Mouse (Mus musculus): ENCODE data around the gene Mkrn2. TPM values are rescaled to one million over a fixed set of nuclear protein-coding genes. Genes with fewer than 3 reads are reported as not detected.

Mkrn2 gene
- total and polyA plus RNA-seq, 3 experiments, result 13.1 to 38.1 TPM; not detected in 1

DNA sequence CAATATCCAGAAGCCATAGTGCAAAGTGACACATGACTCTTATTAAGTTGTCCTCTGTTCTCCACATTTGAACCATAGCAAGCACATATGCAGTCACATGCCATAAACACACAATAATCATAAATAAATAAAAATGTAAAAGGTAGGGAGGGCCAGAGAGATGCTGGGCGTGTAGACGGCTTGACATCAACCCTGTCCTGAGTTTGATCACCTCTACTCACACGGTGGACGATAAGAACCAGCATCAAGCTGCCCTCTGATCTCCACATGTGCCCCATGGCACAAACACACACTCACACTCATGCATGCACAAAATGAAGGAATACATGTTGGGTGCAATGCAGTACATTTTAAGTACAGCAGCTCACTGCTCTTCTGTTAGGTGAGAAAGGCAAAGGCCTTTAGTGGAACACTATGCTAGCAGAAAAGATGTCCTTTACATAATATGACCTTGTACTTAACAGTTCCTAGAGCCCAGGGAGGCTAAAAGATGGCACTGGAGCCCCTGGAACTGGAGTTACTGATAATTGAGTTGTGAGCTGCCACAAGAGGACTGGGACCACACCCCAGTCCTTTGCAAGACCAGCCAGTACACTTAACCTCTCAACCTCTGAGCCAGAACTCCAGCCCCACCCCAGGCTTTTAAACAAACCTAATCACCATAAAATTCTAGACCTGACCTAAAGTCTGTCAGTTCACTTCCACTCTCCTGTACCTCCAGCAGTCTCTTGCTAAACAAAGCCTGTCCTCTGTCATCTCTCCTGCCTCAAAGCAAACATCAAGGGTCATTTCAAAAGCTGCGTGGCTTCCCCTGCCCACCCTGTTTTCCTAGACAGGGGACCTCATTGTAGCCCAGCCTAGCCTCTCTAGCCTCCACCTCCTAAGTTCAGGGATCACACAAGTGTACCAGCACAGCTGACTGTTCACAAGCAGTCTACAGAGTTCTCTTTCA lies 49.0 kb downstream of the Mkrn2 start:
- H3K27ac ChIP-seq (ENCODE audit: control insufficient read depth, low read depth, low read length), result peak overlapping the region; percentile 46
- DNase-seq (ENCODE audit: low read depth, low spot score), result peak; percentile 71

DNA sequence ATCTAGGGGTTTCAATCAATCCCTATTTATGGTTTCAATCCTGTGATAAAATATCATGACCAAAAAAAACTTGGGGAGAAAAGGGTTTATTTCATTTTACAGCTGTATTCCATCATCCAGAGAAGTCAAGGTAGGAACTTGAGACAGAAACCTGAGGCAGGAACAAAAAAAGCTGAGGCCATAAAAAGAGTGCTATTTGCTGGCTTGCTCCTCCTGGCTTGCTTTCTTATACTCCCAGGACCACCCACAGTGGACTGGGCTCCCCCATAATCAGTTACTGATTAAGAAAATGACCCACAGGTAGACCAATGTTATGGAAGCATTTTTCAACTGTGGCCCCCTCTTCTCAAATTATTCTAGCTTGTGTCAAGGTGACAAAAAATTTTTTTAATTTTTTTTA lies 50.0 kb downstream of the Mkrn2 start:
- Histone ChIP-seq H3K4me1 (ENCODE audit: control insufficient read depth in 1 of 2, insufficient read depth in 2 of 2, low read length in 2 of 2) (peaks cover 41 to 45% of the 10 kb centered on the region in 2 experiments), H3K27ac (ENCODE audit: control insufficient read depth, low read depth, low read length) (no peak overlapping the region), H3K27me3 (ENCODE audit: control insufficient read depth in 1 of 2, insufficient read depth in 2 of 2, low read length in 2 of 2) (no peaks in the 10 kb centered on the region), H3K4me3 (ENCODE audit: control insufficient read depth in 1 of 2, insufficient read depth in 1 of 2, low read depth in 2 of 2, low read length in 2 of 2) (no peak overlapping the region), H3K9ac (ENCODE audit: control insufficient read depth, low read depth, low read length, poor library complexity, severe bottlenecking) (no peak overlapping the region), H3K9me3 (replicated peaks; ENCODE audit: insufficient read depth, low read length) (no peaks in the 10 kb centered on the region), H3K79me2 (ENCODE audit: control insufficient read depth, insufficient read depth, low read length, poor library complexity) (peaks cover 68% of the 10 kb centered on the region), H3K36me3 (ENCODE audit: control insufficient read depth in 1 of 2, insufficient read depth in 2 of 2, low read length in 2 of 2) (peaks cover 0 to 59% of the 10 kb centered on the region in 2 experiments; a peak in 3 of 4 replicates)
- TF ChIP-seq RCOR1 (IDR thresholded peaks at IDR 0.05; ENCODE audit: low read depth, low read length) (no peak), SMC3 (IDR thresholded peaks at IDR 0.05; ENCODE audit: low read depth, low read length) (no peak), TAL1 (IDR thresholded peaks at IDR 0.05; ENCODE audit: low read length) (no peak), CHD2 (IDR thresholded peaks at IDR 0.05; ENCODE audit: low read length) (no peak), ZMIZ1 (IDR thresholded peaks at IDR 0.05; ENCODE audit: low read depth, low read length) (no peak)
- no peak for DNase-seq (ENCODE audit: low read depth, low spot score)

More for the DNA sequence above, 49.0 kb downstream of the Mkrn2 start:
- Histone ChIP-seq H3K4me1 (ENCODE audit: control insufficient read depth in 1 of 2, insufficient read depth in 2 of 2, low read length in 2 of 2) (peaks cover 41 to 44% of the 10 kb centered on the region in 2 experiments), H3K27me3 (ENCODE audit: control insufficient read depth in 1 of 2, insufficient read depth in 2 of 2, low read length in 2 of 2) (no peaks in the 10 kb centered on the region), H3K4me3 (ENCODE audit: control insufficient read depth in 1 of 2, insufficient read depth in 1 of 2, low read depth in 2 of 2, low read length in 2 of 2) (peak overlapping the region in 1 of 2 experiments; percentile 62; a peak in 2 of 4 replicates), H3K9ac (ENCODE audit: control insufficient read depth, low read depth, low read length, poor library complexity, severe bottlenecking) (peak overlapping the region; percentile 27), H3K36me3 (ENCODE audit: control insufficient read depth in 1 of 2, insufficient read depth in 2 of 2, low read length in 2 of 2) (peaks cover 0 to 59% of the 10 kb centered on the region in 2 experiments; a peak in 3 of 4 replicates), H3K9me3 (replicated peaks; ENCODE audit: insufficient read depth, low read length) (no peaks in the 10 kb centered on the region), H3K79me2 (ENCODE audit: control insufficient read depth, insufficient read depth, low read length, poor library complexity) (peaks cover 63% of the 10 kb centered on the region)
- TF ChIP-seq ELF1 (IDR thresholded peaks at IDR 0.05; ENCODE audit: low read depth, low read length), result no peak
- 0 out of 2 replicates have a peak, but pooled peaks have one; percentile 4 for TF ChIP-seq CHD1 (IDR thresholded peaks at IDR 0.05; ENCODE audit: low read depth, low read length)
- no peak for TF ChIP-seq USF2 (IDR thresholded peaks at IDR 0.05; ENCODE audit: borderline replicate concordance in 1 of 2, insufficient read depth in 1 of 2, low read depth in 1 of 2, low read length in 2 of 2)
- TF ChIP-seq SIN3A (IDR thresholded peaks at IDR 0.05; ENCODE audit: low read length), result peak; percentile 52; the same call in 1 of the 2 replicates
- no peak for TF ChIP-seq HCFC1 (IDR thresholded peaks at IDR 0.05; ENCODE audit: low read depth, low read length)
- TF ChIP-seq E2F4 (IDR thresholded peaks at IDR 0.05; ENCODE audit: borderline replicate concordance, low read depth, low read length), result no peak
- no peak for TF ChIP-seq SMC3 (IDR thresholded peaks at IDR 0.05; ENCODE audit: low read depth, low read length)
- TF ChIP-seq MYB (IDR thresholded peaks at IDR 0.05; ENCODE audit: low read depth, low read length), result no peak
- no peak for TF ChIP-seq MAFK (IDR thresholded peaks at IDR 0.05; ENCODE audit: borderline replicate concordance, low read depth, low read length)
- peak; percentile 44; the same call in 1 of the 2 replicates for TF ChIP-seq GATA1 (IDR thresholded peaks at IDR 0.05; ENCODE audit: low read depth, low read length)
- TF ChIP-seq CTCF (IDR thresholded peaks at IDR 0.05 in 2 of 3, conservative IDR thresholded peaks at IDR 0.05 in 1 of 3; ENCODE audit: control insufficient read depth in 1 of 3, insufficient read depth in 1 of 3, low read depth in 2 of 3, low read length in 3 of 3, poor library complexity in 1 of 3, severe bottlenecking in 1 of 3), result no peak
- TF ChIP-seq MYC (IDR thresholded peaks at IDR 0.05; ENCODE audit: low read depth, low read length), result 0 out of 2 replicates have a peak, but pooled peaks have one; percentile 14
- TF ChIP-seq ZNF384 (IDR thresholded peaks at IDR 0.05; ENCODE audit: low read depth, low read length), result no peak
- no peak for TF ChIP-seq BHLHE40 (IDR thresholded peaks at IDR 0.05; ENCODE audit: borderline replicate concordance, low read depth, low read length)
- TF ChIP-seq ZKSCAN1 (IDR thresholded peaks at IDR 0.05; ENCODE audit: low read depth, low read length), result no peak
- no peak for TF ChIP-seq JUND (IDR thresholded peaks at IDR 0.05; ENCODE audit: low read depth, low read length)
- no peak for TF ChIP-seq POLR2AphosphoS5 (IDR thresholded peaks at IDR 0.05; ENCODE audit: borderline replicate concordance, low read depth, low read length)
- no peak for TF ChIP-seq MEF2A (IDR thresholded peaks at IDR 0.05; ENCODE audit: extremely low read depth, insufficient replicate concordance, low read depth, low read length, poor library complexity, severe bottlenecking)
- TF ChIP-seq MAX (IDR thresholded peaks at IDR 0.05; ENCODE audit: low read length), result no peak
- TF ChIP-seq ETS1 (IDR thresholded peaks at IDR 0.05; ENCODE audit: low read depth, low read length), result peak; percentile 3; the same call in 1 of the 2 replicates
- TF ChIP-seq NRF1 (IDR thresholded peaks at IDR 0.05; ENCODE audit: insufficient read depth, low read depth, low read length, poor library complexity, severe bottlenecking), result no peak
- TF ChIP-seq MXI1 (IDR thresholded peaks at IDR 0.05; ENCODE audit: low read depth, low read length), result no peak; the same call in 1 of the 2 replicates
- 0 out of 2 replicates have a peak, but pooled peaks have one; percentile 21 for TF ChIP-seq MAZ (IDR thresholded peaks at IDR 0.05; ENCODE audit: low read depth, low read length)
- TF ChIP-seq NELFE (IDR thresholded peaks at IDR 0.05; ENCODE audit: low read depth, low read length), result 0 out of 2 replicates have a peak, but pooled peaks have one; percentile 19
- no peak for TF ChIP-seq USF1 (IDR thresholded peaks at IDR 0.05; ENCODE audit: low read depth, low read length)

Measured in MEL (cell line).